In the genomic region with DNA sequence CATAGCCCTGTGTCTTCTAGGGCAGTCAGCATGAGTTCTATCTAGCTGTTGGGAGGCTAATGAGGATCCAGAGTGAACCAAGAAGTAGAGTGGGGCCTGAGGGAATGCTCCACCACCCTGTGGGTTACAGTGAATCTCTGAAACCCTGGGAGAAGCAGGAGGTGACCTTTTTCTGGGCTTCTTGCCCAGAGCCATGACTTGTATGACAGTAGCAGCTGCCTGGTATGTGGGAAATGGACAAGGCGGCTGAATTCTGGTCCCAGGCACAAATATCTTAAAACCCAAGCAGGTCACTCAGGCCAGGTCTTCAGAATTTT, we compare ENCODE assay signal across 9 mouse cellular contexts. TPM values are rescaled to one million over a fixed set of nuclear protein-coding genes. Genes with fewer than 3 reads are reported as not detected.
DNase-seq lines count a peak whose midpoint lies in the region; ATAC-seq lines count a peak whose summit lies in the region.
"Had no signal": no experiment of that assay in that cellular context is flagged by ENCODE, and none has a peak within 500 bp of the region (broad histone marks: within the 10 kb centered on the region; RNA-seq: fewer than 3 reads in every experiment).

No protein-coding gene starts in this region.

- ATAC-seq in monocyte, adult 5-6 weeks (replicated peaks; ENCODE audit: insufficient number of reproducible peaks, low FRiP score, low TSS enrichment, poor library complexity, severe bottlenecking): no peak
- ATAC-seq: CD4-positive, CD25-positive, alpha-beta regulatory T cell, adult 4 months had no signal

- DNase-seq in gastrocnemius, adult 18-20 months (ENCODE audit: low spot score): peak; percentile 59
- DNase-seq in gastrocnemius, postnatal 25 days: no peak
- DNase-seq in 3T3-L1 (ENCODE audit: low read depth, low spot score): peak; percentile 89
- DNase-seq in gastrocnemius, postnatal 10 days: peak; percentile 36
- DNase-seq in kidney, postnatal 14 days: peak; percentile 72
- no peak for DNase-seq in cerebellum, postnatal 36 days
- DNase-seq in embryo, embryonic 9.5 days (ENCODE audit: extremely low spot score): no peak

RNA-seq across cellular contexts. Expression of a gene that starts 2.6 kb away (rescaled TPM):
- not detected for total RNA-seq in gastrocnemius, adult 18-20 months (2021)
- under 1 TPM; 0.18 to 0.19 TPM for total RNA-seq in gastrocnemius, postnatal 25 days (2021)
- total RNA-seq in gastrocnemius, postnatal 10 days (2021): under 1 TPM; 0.38 to 0.72 TPM
- total RNA-seq in monocyte, adult 5-6 weeks (2017): 5.5 to 10.3 TPM (median 8.7 TPM) in 3 replicates

RNA-seq across cellular contexts. Expression of a gene that starts 10.2 kb away (rescaled TPM):
- 10 to 100 TPM; 11.3 to 21.6 TPM for total RNA-seq in gastrocnemius, adult 18-20 months (2021)
- total RNA-seq in gastrocnemius, postnatal 25 days (2021): 10 to 100 TPM; 16.6 to 19.5 TPM
- 10 to 100 TPM; 22.0 to 26.6 TPM for total RNA-seq in gastrocnemius, postnatal 10 days (2021)
- 64.1 to 101 TPM (median 81.2 TPM) in 3 replicates for total RNA-seq in monocyte, adult 5-6 weeks (2017)

RNA-seq across cellular contexts. Expression of a gene that starts 45.6 kb away (rescaled TPM):
- total RNA-seq in gastrocnemius, adult 18-20 months (2021): 10 to 100 TPM in 1 of 2 experiments, 1 to 10 TPM in 1; 7.9 to 14.8 TPM
- total RNA-seq in gastrocnemius, postnatal 25 days (2021): 10 to 100 TPM; 19.4 to 23.0 TPM
- total RNA-seq in gastrocnemius, postnatal 10 days (2021): 10 to 100 TPM; 74.8 to 93.5 TPM
- 4.8 to 5.9 TPM (median 4.9 TPM) in 3 replicates for total RNA-seq in monocyte, adult 5-6 weeks (2017)

Comparison
In these comparisons a context has a peak if more than half of its experiments do, and no peak if none do; other contexts are left out.
1. DNase-seq: peak in gastrocnemius, adult 18-20 months (single experiment), 3T3-L1 (single experiment), gastrocnemius, postnatal 10 days (single experiment) and kidney, postnatal 14 days (single experiment); none in gastrocnemius, postnatal 25 days (single experiment), cerebellum, postnatal 36 days (0 of 2) and embryo, embryonic 9.5 days (single experiment).